Mouse (Mus musculus) right cerebral cortex, postnatal 25 days (tissue): ENCODE measurements around the gene Plekhn1.

ENCODE experiments used
- DNase-seq: peaks from one replicate; pipeline ENCODE4 v3.0.0; 2022

Plekhn1 gene

GRCm38 (mm10) chr4:156184291-156184954, 50.2 kb downstream of the Plekhn1 start:
- DNase-seq = no peak

GRCm38 (mm10) chr4:156183747-156184146, 50.9 kb downstream of the Plekhn1 start:
- DNase-seq = no peak

GRCm38 (mm10) chr4:156177630-156178029, 57.0 kb downstream of the Plekhn1 start:
- DNase-seq = no peak

DNA sequence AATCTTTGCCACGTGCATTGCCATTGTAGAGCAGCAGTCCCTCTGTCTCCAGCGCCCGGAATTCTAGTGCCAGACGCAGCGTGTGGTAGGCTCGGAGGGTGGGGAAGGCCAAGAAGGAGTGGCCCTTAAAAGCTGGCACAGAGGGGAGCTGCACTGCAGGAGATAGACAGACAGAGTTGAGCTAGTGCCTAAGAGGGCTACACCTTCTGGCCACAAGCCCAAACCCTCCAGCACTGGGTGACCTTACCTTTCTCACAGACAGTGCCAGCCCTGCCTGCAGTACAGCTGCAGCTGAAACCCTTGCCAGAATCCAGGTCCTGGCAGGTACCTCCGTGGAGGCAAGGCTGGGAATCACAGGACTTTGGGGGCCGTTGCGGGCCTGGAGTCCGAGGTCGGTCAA, 62.8 kb downstream of the Plekhn1 start:
- DNase-seq = no peak
